Mouse (Mus musculus) neural tube, embryonic 13.5 days (tissue): Measurements from ENCODE around the gene Atp2b4. TPM values are rescaled to one million over a fixed set of nuclear protein-coding genes. Genes with fewer than 3 reads are reported as not detected.

ENCODE experiments used
- ATAC-seq: fragments of 200-750 bp; cut with Nextera tagmentation; 2 replicates; pipeline ENCODE4 v1.8.0; 2017; ENCODE audit warnings: low read depth, mild to moderate bottlenecking, moderate TSS enrichment, moderate library complexity
- H3K27ac ChIP-seq: fragments of 300-500 bp; sonication (generic); replicated peaks from 2 replicates; pipeline ENCODE4 v1.5.1; 2015; ENCODE audit warnings: moderate library complexity, mild to moderate bottlenecking, inconsistent platforms
- H3K27me3 ChIP-seq: fragments of 300-500 bp; sonication (generic); 2 replicates; pipeline ENCODE4 v1.6.1; 2015; ENCODE audit warnings: mild to moderate bottlenecking, inconsistent platforms
- H3K36me3 ChIP-seq: fragments of 300-500 bp; sonication (generic); 2 replicates; pipeline ENCODE4 v1.6.1; 2015; ENCODE audit warnings: mild to moderate bottlenecking, inconsistent platforms
- H3K4me1 ChIP-seq: fragments of 300-500 bp; sonication (generic); replicated peaks from 2 replicates; pipeline ENCODE4 v1.6.1; 2015; ENCODE audit warnings: inconsistent platforms
- H3K4me2 ChIP-seq: fragments of 300-500 bp; sonication (generic); 2 replicates; pipeline ENCODE4 v1.6.1; 2015; ENCODE audit warnings: inconsistent platforms, mild to moderate bottlenecking, moderate library complexity
- H3K4me3 ChIP-seq: fragments of 300-500 bp; sonication (generic); 2 replicates; pipeline ENCODE4 v1.5.1; 2015; ENCODE audit warnings: mild to moderate bottlenecking, inconsistent platforms
- H3K9ac ChIP-seq: fragments of 300-500 bp; sonication (generic); 2 replicates; pipeline ENCODE4 v1.6.1; 2015; ENCODE audit warnings: moderate library complexity, mild to moderate bottlenecking, inconsistent platforms
- H3K9me3 ChIP-seq: fragments of 300-500 bp; sonication (generic); 2 replicates; pipeline ENCODE4 v1.6.1; 2016; ENCODE audit warnings: inconsistent platforms
- WGBS: fragments of 180-500 bp; shearing (Covaris S2); methylation state at CpG from one replicate; pipeline ENCODE4 v1.1.7; 2015; 5-methylcytosine and 5-hydroxymethylcytosine counted together
- microRNA-seq: library from miRNA; unstranded; fragments of <30 nt; microRNA quantifications from one replicate; pipeline ENCODE4, GENCODE M21; 2016
- polyA plus RNA-seq: library from polyadenylated mRNA; unstranded; fragments of >200 nt; fragmentation: Nextera tagmentation; extraction: Ambion mirVana; gene quantifications from 2 replicates; pipeline ENCODE4 v1.2.1, GENCODE M21; 2015

The Atp2b4 gene
- polyA plus RNA-seq, 1 experiment from 2014 or later = 10.7 TPM

GRCm38 (mm10) chr1:133660466-133661202 is 140.2 kb downstream of the Atp2b4 start, which contains the start of gene Zbed6:
Gene Zbed6, minus strand, starts transcription at chr1:133660885.
- no peaks in the 10 kb centered on the region for H3K9me3 ChIP-seq
- 2% methylated on average over 38 of the region's 41 CpGs for WGBS
- H3K4me1 ChIP-seq = peaks cover 47% of the 10 kb centered on the region
- ATAC-seq = peak; percentile 89
- H3K27ac ChIP-seq = peak within 1 kb of the TSS; percentile 93
- H3K36me3 ChIP-seq = peaks cover 30% of the 10 kb centered on the region
- peak within 1 kb of the TSS; percentile 93 for H3K9ac ChIP-seq
- H3K4me3 ChIP-seq = peak within 1 kb of the TSS; percentile 67
- no peaks in the 10 kb centered on the region for H3K27me3 ChIP-seq
- peak within 1 kb of the TSS; percentile 94 for H3K4me2 ChIP-seq

DNA sequence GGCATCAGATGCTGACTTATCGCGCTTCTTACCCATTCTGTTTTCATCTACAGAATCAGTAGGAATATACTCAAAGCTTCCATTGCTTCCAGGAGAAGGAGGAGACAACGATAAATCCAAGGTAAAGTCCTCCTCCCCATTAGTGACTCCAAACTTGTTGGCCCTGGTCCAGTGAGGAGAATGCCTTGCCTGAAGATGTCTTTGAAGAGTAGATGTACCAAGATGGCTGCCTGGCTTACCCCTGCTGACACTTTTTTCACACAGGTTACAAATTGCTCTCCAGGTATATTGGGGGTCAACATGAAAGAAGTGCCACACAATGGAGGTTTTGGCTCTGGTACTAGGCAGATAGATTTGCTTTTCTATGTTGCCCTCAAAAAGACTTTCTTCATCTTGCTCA is 142.0 kb downstream of the Atp2b4 start:
- Histone ChIP-seq H3K9me3 (no peaks in the 10 kb centered on the region), H3K36me3 (peaks cover 30% of the 10 kb centered on the region), H3K27me3 (no peaks in the 10 kb centered on the region), H3K4me2 (peak overlapping the region; percentile 94; the same call in 1 of the 2 replicates), H3K4me3 (no peak overlapping the region), H3K4me1 (peaks cover 55% of the 10 kb centered on the region), H3K9ac (no peak overlapping the region), H3K27ac (no peak overlapping the region)
- WGBS = 83% methylated on average over 3 of the region's 3 CpGs
- no peak for ATAC-seq

DNA sequence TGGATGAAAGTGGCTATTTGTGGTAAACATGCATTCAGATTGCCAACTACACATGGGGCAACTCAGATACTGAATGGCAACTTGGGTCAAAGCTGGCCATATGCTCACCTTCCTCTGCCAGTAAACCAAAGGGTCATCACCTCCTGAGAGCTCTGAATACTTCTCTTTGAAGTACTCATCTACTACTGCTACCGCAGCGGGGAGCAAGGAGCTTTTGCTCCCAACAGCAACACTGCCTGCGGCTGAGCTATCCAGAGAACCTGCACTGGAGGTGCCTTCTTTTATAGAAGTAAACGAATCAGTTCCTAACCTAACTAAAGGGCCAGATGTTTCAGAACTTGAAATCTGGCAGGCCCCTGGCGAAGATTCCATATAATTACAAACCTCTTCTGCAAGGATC is 144.0 kb downstream of the Atp2b4 start:
- peaks cover 68% of the 10 kb centered on the region for H3K4me1 ChIP-seq
- no peak overlapping the region for H3K9ac ChIP-seq
- H3K4me2 ChIP-seq = 0 out of 2 replicates have a peak overlapping the region, but pooled peaks have one; percentile 4
- H3K4me3 ChIP-seq = no peak overlapping the region
- WGBS = 50% methylated on average over 5 of the region's 5 CpGs
- no peak for ATAC-seq
- H3K9me3 ChIP-seq = no peaks in the 10 kb centered on the region
- no peak overlapping the region for H3K27ac ChIP-seq
- H3K27me3 ChIP-seq = no peaks in the 10 kb centered on the region
- H3K36me3 ChIP-seq = peaks cover 33% of the 10 kb centered on the region

- H3K27me3 ChIP-seq = no peaks in the 10 kb centered on the region
- no peaks in the 10 kb centered on the region for H3K9me3 ChIP-seq
- ATAC-seq = no peak
- no peak overlapping the region for H3K27ac ChIP-seq
- peaks cover 21% of the 10 kb centered on the region for H3K36me3 ChIP-seq
- peaks cover 56% of the 10 kb centered on the region for H3K4me1 ChIP-seq
- no peak overlapping the region for H3K4me3 ChIP-seq
- no peak overlapping the region for H3K4me2 ChIP-seq
- H3K9ac ChIP-seq = no peak overlapping the region
- WGBS = 100% methylated on average over 1 of the region's 1 CpGs
Observed at GRCm38 (mm10) chr1:133653033-133653432, 147.8 kb downstream of the Atp2b4 start.

DNA sequence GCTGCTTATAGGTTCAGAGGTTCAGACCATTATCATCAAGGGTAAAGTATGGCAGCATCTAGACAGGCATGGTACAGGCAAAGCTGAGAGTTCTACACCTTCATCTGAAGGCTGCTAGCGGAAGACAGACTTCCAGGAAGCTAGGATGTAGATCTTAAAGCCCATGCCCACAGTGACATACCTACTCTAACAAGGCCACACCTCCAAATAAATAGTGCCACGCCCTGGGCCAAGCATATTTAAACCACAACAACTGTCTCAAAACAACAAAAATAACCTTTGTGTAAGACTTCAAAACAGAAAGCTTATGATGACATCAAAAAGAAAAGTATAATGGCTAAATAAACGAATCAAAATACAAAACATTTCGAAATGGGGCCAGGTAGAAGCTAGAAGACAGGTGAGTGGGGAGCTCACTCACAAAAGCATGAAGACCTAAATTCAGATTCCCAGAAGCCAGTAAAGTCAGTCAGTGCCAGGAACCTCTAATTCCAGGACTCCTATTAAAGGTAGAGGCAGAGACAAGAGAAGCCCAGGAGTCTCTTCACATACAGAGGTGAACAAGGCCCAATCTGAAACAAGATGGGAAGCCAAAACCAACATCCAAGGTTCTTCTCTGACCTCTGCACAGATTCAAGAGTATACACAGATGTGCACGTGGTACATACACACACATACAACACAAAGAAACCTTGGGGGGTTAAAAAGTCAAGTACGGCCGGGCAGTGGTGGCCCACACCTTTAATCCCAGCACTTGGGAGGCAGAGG is 150.4 kb downstream of the Atp2b4 start:
- Histone ChIP-seq H3K4me1 (peaks cover 33% of the 10 kb centered on the region), H3K36me3 (peaks cover 27% of the 10 kb centered on the region), H3K9me3 (no peaks in the 10 kb centered on the region), H3K27me3 (no peaks in the 10 kb centered on the region), H3K9ac (no peak overlapping the region), H3K27ac (no peak overlapping the region), H3K4me2 (no peak overlapping the region), H3K4me3 (no peak overlapping the region)
- no peak for ATAC-seq
- 94% methylated on average over 7 of the region's 7 CpGs for WGBS

Small RNAs within 50 kb of the gene (microRNA-seq; reads per million reads assigned to microRNA genes)
- 0.74 reads per million for gene Mir6903

Other genes with a start within 250 kb of the Atp2b4 start
- 546 and 587 TPM in 2 replicates for gene Snrpe, start 190.8 kb downstream of the Atp2b4 start, polyA plus RNA-seq
- not detected in 2 replicates for gene Zbed6, start 140.2 kb downstream of the Atp2b4 start, polyA plus RNA-seq
- gene Gm38394, start 139.7 kb downstream of the Atp2b4 start, polyA plus RNA-seq = 2.8 and 3.7 TPM in 2 replicates
- gene Lax1, start 110.9 kb downstream of the Atp2b4 start, polyA plus RNA-seq = 0.18 and 0.33 TPM in 2 replicates
- gene Optc, start 107.0 kb upstream of the Atp2b4 start, polyA plus RNA-seq = 2.0 and 2.4 TPM in 2 replicates
- gene Prelp, start 120.4 kb upstream of the Atp2b4 start, polyA plus RNA-seq = 8.2 and 10.1 TPM in 2 replicates
- 11.1 and 14.9 TPM in 2 replicates for gene Fmod, start 236.2 kb upstream of the Atp2b4 start, polyA plus RNA-seq